Mouse (Mus musculus) liver, postnatal 0 days (tissue): ENCODE results near the gene Rnf208. TPM values are rescaled to one million over a fixed set of nuclear protein-coding genes. Genes with fewer than 3 reads are reported as not detected.
"Not testable (repeated sequence)": the region's sequence is repeated elsewhere in the genome, so short reads cannot be mapped to it uniquely, and the experiment has no call there.

Experiments used
- ATAC-seq: fragments of 200-750 bp; cut with Nextera tagmentation; 2 replicates; pipeline ENCODE4 v1.8.0; 2017; ENCODE audit warnings: mild to moderate bottlenecking, moderate library complexity
- DNase-seq: peaks from one replicate; pipeline ENCODE4 v3.0.0-alpha.2; 2016
- H3K27ac ChIP-seq: fragments of 300-500 bp; sonication (generic); 2 replicates; pipeline ENCODE4 v1.5.1; 2014; ENCODE audit warnings: antibody characterized with exemption, moderate library complexity, mild to moderate bottlenecking, low read depth
- H3K27me3 ChIP-seq: fragments of 300-500 bp; sonication (generic); 2 replicates; pipeline ENCODE4 v1.6.1; 2014; ENCODE audit warnings: low read length, control low read depth, mixed read lengths; ENCODE audit not compliant: insufficient read depth
- H3K36me3 ChIP-seq: fragments of 300-500 bp; sonication (generic); replicated peaks from 2 replicates; pipeline ENCODE4 v1.6.1; 2014; ENCODE audit warnings: mild to moderate bottlenecking, control low read depth, low read length, moderate library complexity, mixed read lengths; ENCODE audit not compliant: insufficient read depth
- H3K4me1 ChIP-seq: fragments of 300-500 bp; sonication (generic); 2 replicates; pipeline ENCODE4 v1.6.1; 2014; ENCODE audit warnings: antibody characterized with exemption, mild to moderate bottlenecking, control low read depth; ENCODE audit not compliant: insufficient read depth
- H3K4me2 ChIP-seq: fragments of 300-500 bp; sonication (generic); 2 replicates; pipeline ENCODE4 v1.6.1; 2014; ENCODE audit warnings: low read depth, mild to moderate bottlenecking, low read length, moderate library complexity, mixed read lengths
- H3K4me3 ChIP-seq: fragments of 300-500 bp; sonication (generic); 2 replicates; pipeline ENCODE4 v1.5.1; 2014; ENCODE audit warnings: low read depth, low read length
- H3K9ac ChIP-seq: fragments of 300-500 bp; sonication (generic); replicated peaks from 2 replicates; pipeline ENCODE4 v1.6.1; 2014; ENCODE audit warnings: mild to moderate bottlenecking, moderate library complexity
- H3K9me3 ChIP-seq: fragments of 300-500 bp; sonication (generic); 2 replicates; pipeline ENCODE4 v1.6.1; 2016; ENCODE audit warnings: mild to moderate bottlenecking, control low read depth, low read length, mixed read lengths
- CTCF ChIP-seq: sonication (generic); IDR thresholded peaks from 2 replicates; pipeline ENCODE4 v1.5.1; 2016; ENCODE audit warnings: antibody characterized with exemption, low read depth
- EP300 ChIP-seq: IDR thresholded peaks from 2 replicates; pipeline ENCODE4 v1.6.1; 2016; ENCODE audit warnings: antibody characterized with exemption, low read depth, mild to moderate bottlenecking
- WGBS: fragments of 180-500 bp; shearing (Covaris S2); extraction: QIAGEN DNeasy Blood & Tissue Kit; methylation state at CpG from one replicate; pipeline ENCODE4 v1.1.7; 2014; ENCODE audit not compliant: insufficient replicate concordance; 5-methylcytosine and 5-hydroxymethylcytosine counted together
- polyA plus RNA-seq: library from polyadenylated mRNA; unstranded; fragments of >200 nt; fragmentation: Nextera tagmentation; extraction: Ambion mirVana; gene quantifications from 2 replicates; pipeline ENCODE4 v1.2.1, GENCODE M21; 2015

Rnf208 gene
- polyA plus RNA-seq, 1 experiment from 2014 or later, result 0.11 TPM

GRCm38 (mm10) chr2:25252331-25252730 is 10.3 kb downstream of the Rnf208 start:
- ATAC-seq, result no peak
- H3K9ac ChIP-seq, result no peak overlapping the region
- no peaks in the 10 kb centered on the region for H3K9me3 ChIP-seq
- H3K36me3 ChIP-seq, result peaks cover 33% of the 10 kb centered on the region
- no peak for DNase-seq
- H3K27ac ChIP-seq, result no peak overlapping the region
- H3K4me2 ChIP-seq, result no peak overlapping the region
- no peak overlapping the region for H3K4me3 ChIP-seq
- H3K4me1 ChIP-seq, result peaks cover 14% of the 10 kb centered on the region
- WGBS, result 70% methylated on average over 1 of the region's 1 CpGs
- TF ChIP-seq EP300 (no peak), CTCF (peak; percentile 61)
- H3K27me3 ChIP-seq, result no peaks in the 10 kb centered on the region

- H3K4me1 ChIP-seq, result peaks cover 14% of the 10 kb centered on the region
- peak within 1 kb of the TSS; percentile 88 for H3K4me2 ChIP-seq
- TF ChIP-seq CTCF (no peak), EP300 (0 out of 2 replicates have a peak, but pooled peaks have one; percentile 37)
- no peaks in the 10 kb centered on the region for H3K9me3 ChIP-seq
- H3K4me3 ChIP-seq, result peak within 1 kb of the TSS; percentile 88
- H3K27me3 ChIP-seq, result no peaks in the 10 kb centered on the region
- 3% methylated on average over 39 of the region's 39 CpGs for WGBS
- peaks cover 13% of the 10 kb centered on the region for H3K36me3 ChIP-seq
- DNase-seq (peak; percentile 96), ATAC-seq (peak; percentile 93)
- H3K27ac ChIP-seq, result peak within 1 kb of the TSS; percentile 89
- H3K9ac ChIP-seq, result peak within 1 kb of the TSS; percentile 88
These were observed 13.3 kb downstream of the Rnf208 start, which contains the start of gene Tmem203 for GRCm38 (mm10) chr2:25255284-25255779. Gene Tmem203 (plus strand): TSS chr2:25255439.

GRCm38 (mm10) chr2:25256443-25257109 is 14.5 kb downstream of the Rnf208 start:
- H3K27ac ChIP-seq, result 0 out of 2 replicates have a peak overlapping the region, but pooled peaks have one; percentile 89
- ATAC-seq (0 out of 2 replicates have a peak, but pooled peaks have one; percentile 16), DNase-seq (peak; percentile 68)
- H3K36me3 ChIP-seq, H3K27me3 ChIP-seq, H3K9me3 ChIP-seq: not testable (repeated sequence)
- peak overlapping the region; percentile 88 for H3K4me2 ChIP-seq
- H3K9ac ChIP-seq, result peak overlapping the region; percentile 88; the same call in 1 of the 2 replicates
- WGBS, result 41% methylated on average over 10 of the region's 12 CpGs
- peak overlapping the region; percentile 88 for H3K4me3 ChIP-seq
- peaks cover 14% of the 10 kb centered on the region for H3K4me1 ChIP-seq
- TF ChIP-seq CTCF, result peak; percentile 60

- H3K36me3 ChIP-seq, H3K4me3 ChIP-seq, DNase-seq, H3K4me2 ChIP-seq, H3K27me3 ChIP-seq, ATAC-seq, H3K9me3 ChIP-seq, H3K9ac ChIP-seq, H3K27ac ChIP-seq: not testable (repeated sequence)
- peaks cover 19% of the 10 kb centered on the region for H3K4me1 ChIP-seq
- 80% methylated on average over 5 of the region's 5 CpGs for WGBS
These were observed 15.2 kb downstream of the Rnf208 start for GRCm38 (mm10) chr2:25257250-25257649.

GRCm38 (mm10) chr2:25258887-25259286 is 16.8 kb downstream of the Rnf208 start:
- ATAC-seq (no peak), DNase-seq (no peak)
- H3K9me3 ChIP-seq, result no peaks in the 10 kb centered on the region
- H3K4me1 ChIP-seq, result peaks cover 27% of the 10 kb centered on the region
- H3K4me2 ChIP-seq, result no peak overlapping the region
- no peaks in the 10 kb centered on the region for H3K27me3 ChIP-seq
- H3K27ac ChIP-seq, result no peak overlapping the region
- no peak for TF ChIP-seq EP300
- peak; percentile 71 for TF ChIP-seq CTCF
- no peak overlapping the region for H3K4me3 ChIP-seq
- WGBS, result 49% methylated on average over 2 of the region's 2 CpGs
- H3K9ac ChIP-seq, result no peak overlapping the region
- no peaks in the 10 kb centered on the region for H3K36me3 ChIP-seq

- DNase-seq, result no peak
- peak; percentile 10 for ATAC-seq
- H3K36me3 ChIP-seq, result no peaks in the 10 kb centered on the region
- WGBS, result 35% methylated on average over 11 of the region's 12 CpGs
- peak overlapping the region; percentile 70 for H3K9ac ChIP-seq
- peak overlapping the region; percentile 93 for H3K4me2 ChIP-seq
- TF ChIP-seq EP300 (no peak), CTCF (no peak)
- H3K27me3 ChIP-seq, result no peaks in the 10 kb centered on the region
- H3K9me3 ChIP-seq, result no peaks in the 10 kb centered on the region
- peaks cover 43% of the 10 kb centered on the region for H3K4me1 ChIP-seq
- peak overlapping the region; percentile 61 for H3K27ac ChIP-seq
- peak overlapping the region; percentile 86 for H3K4me3 ChIP-seq
These were observed 19.8 kb downstream of the Rnf208 start for GRCm38 (mm10) chr2:25261870-25262269.
